Mouse (Mus musculus): Measurements from ENCODE around the gene Ccdc14. TPM values are rescaled to one million over a fixed set of nuclear protein-coding genes. Genes with fewer than 3 reads are reported as not detected.

Gene Ccdc14
- polyA plus RNA-seq, 1 experiment, result 3.0 TPM

GRCm38 (mm10) chr16:34658388-34658787 lies 32.0 kb upstream of the Ccdc14 start:
- H3K4me1 ChIP-seq (replicated peaks; ENCODE audit: control insufficient read depth, insufficient read depth, low read length), result no peaks in the 10 kb centered on the region
- H3K4me3 ChIP-seq (ENCODE audit: control insufficient read depth, insufficient read depth, low read length), result no peak overlapping the region
- no peaks in the 10 kb centered on the region; the same call in 1 of the 2 replicates for H3K27me3 ChIP-seq (ENCODE audit: control insufficient read depth, insufficient read depth, low read length)
- 56% methylated on average over 11 of the region's 11 CpGs for WGBS
- H3K27ac ChIP-seq (ENCODE audit: control insufficient read depth, insufficient read depth, low read length), result no peak overlapping the region
- H3K36me3 ChIP-seq (ENCODE audit: control insufficient read depth, insufficient read depth, low read length), result no peaks in the 10 kb centered on the region
- no peak for DNase-seq
- TF ChIP-seq POLR2A (IDR thresholded peaks at IDR 0.05; ENCODE audit: control insufficient read depth, extremely low read depth, insufficient read depth, low read length, poor library complexity) (no peak), CTCF (IDR thresholded peaks at IDR 0.05; ENCODE audit: borderline replicate concordance, control insufficient read depth, extremely low read depth, insufficient read depth, low read length, poor library complexity) (no peak)

- no peaks in the 10 kb centered on the region for H3K4me1 ChIP-seq (replicated peaks; ENCODE audit: control insufficient read depth, insufficient read depth, low read length)
- no peak for TF ChIP-seq POLR2A (IDR thresholded peaks at IDR 0.05; ENCODE audit: control insufficient read depth, extremely low read depth, insufficient read depth, low read length, poor library complexity)
- no peak for TF ChIP-seq CTCF (IDR thresholded peaks at IDR 0.05; ENCODE audit: borderline replicate concordance, control insufficient read depth, extremely low read depth, insufficient read depth, low read length, poor library complexity)
- H3K27me3 ChIP-seq (ENCODE audit: control insufficient read depth, insufficient read depth, low read length), result no peaks in the 10 kb centered on the region
- no peak overlapping the region for H3K4me3 ChIP-seq (ENCODE audit: control insufficient read depth, insufficient read depth, low read length)
- no peaks in the 10 kb centered on the region for H3K36me3 ChIP-seq (ENCODE audit: control insufficient read depth, insufficient read depth, low read length)
- H3K27ac ChIP-seq (ENCODE audit: control insufficient read depth, insufficient read depth, low read length), result no peak overlapping the region
- WGBS, result 93% methylated on average over 3 of the region's 3 CpGs
- no peak for DNase-seq
Observed at GRCm38 (mm10) chr16:34664553-34664952, 25.9 kb upstream of the Ccdc14 start.

GRCm38 (mm10) chr16:34667031-34667726 lies 23.2 kb upstream of the Ccdc14 start:
- peak; percentile 60 for DNase-seq
- Histone ChIP-seq H3K4me3 (ENCODE audit: control insufficient read depth, insufficient read depth, low read length) (no peak overlapping the region), H3K36me3 (ENCODE audit: control insufficient read depth, insufficient read depth, low read length) (no peaks in the 10 kb centered on the region), H3K27ac (ENCODE audit: control insufficient read depth, insufficient read depth, low read length) (no peak overlapping the region), H3K27me3 (ENCODE audit: control insufficient read depth, insufficient read depth, low read length) (no peaks in the 10 kb centered on the region), H3K4me1 (replicated peaks; ENCODE audit: control insufficient read depth, insufficient read depth, low read length) (no peaks in the 10 kb centered on the region)
- TF ChIP-seq CTCF (IDR thresholded peaks at IDR 0.05; ENCODE audit: borderline replicate concordance, control insufficient read depth, extremely low read depth, insufficient read depth, low read length, poor library complexity) (peak; percentile 91), POLR2A (IDR thresholded peaks at IDR 0.05; ENCODE audit: control insufficient read depth, extremely low read depth, insufficient read depth, low read length, poor library complexity) (no peak)
- WGBS, result 6% methylated on average over 20 of the region's 20 CpGs

GRCm38 (mm10) chr16:34668341-34668740 lies 22.1 kb upstream of the Ccdc14 start:
- no peak overlapping the region for H3K4me3 ChIP-seq (ENCODE audit: control insufficient read depth, insufficient read depth, low read length)
- TF ChIP-seq CTCF (IDR thresholded peaks at IDR 0.05; ENCODE audit: borderline replicate concordance, control insufficient read depth, extremely low read depth, insufficient read depth, low read length, poor library complexity) (no peak), POLR2A (IDR thresholded peaks at IDR 0.05; ENCODE audit: control insufficient read depth, extremely low read depth, insufficient read depth, low read length, poor library complexity) (no peak)
- DNase-seq, result no peak
- H3K27ac ChIP-seq (ENCODE audit: control insufficient read depth, insufficient read depth, low read length), result no peak overlapping the region
- H3K4me1 ChIP-seq (replicated peaks; ENCODE audit: control insufficient read depth, insufficient read depth, low read length), result no peaks in the 10 kb centered on the region
- H3K36me3 ChIP-seq (ENCODE audit: control insufficient read depth, insufficient read depth, low read length), result no peaks in the 10 kb centered on the region
- 92% methylated on average over 9 of the region's 9 CpGs for WGBS
- H3K27me3 ChIP-seq (ENCODE audit: control insufficient read depth, insufficient read depth, low read length), result no peaks in the 10 kb centered on the region

GRCm38 (mm10) chr16:34671966-34672365 lies 18.4 kb upstream of the Ccdc14 start:
- Histone ChIP-seq H3K4me3 (ENCODE audit: control insufficient read depth, insufficient read depth, low read length) (no peak overlapping the region), H3K27me3 (ENCODE audit: control insufficient read depth, insufficient read depth, low read length) (no peaks in the 10 kb centered on the region), H3K4me1 (replicated peaks; ENCODE audit: control insufficient read depth, insufficient read depth, low read length) (no peaks in the 10 kb centered on the region), H3K27ac (ENCODE audit: control insufficient read depth, insufficient read depth, low read length) (no peak overlapping the region), H3K36me3 (ENCODE audit: control insufficient read depth, insufficient read depth, low read length) (no peaks in the 10 kb centered on the region)
- DNase-seq, result no peak
- 91% methylated on average over 7 of the region's 7 CpGs for WGBS
- TF ChIP-seq POLR2A (IDR thresholded peaks at IDR 0.05; ENCODE audit: control insufficient read depth, extremely low read depth, insufficient read depth, low read length, poor library complexity), result no peak
- no peak for TF ChIP-seq CTCF (IDR thresholded peaks at IDR 0.05; ENCODE audit: borderline replicate concordance, control insufficient read depth, extremely low read depth, insufficient read depth, low read length, poor library complexity)

- no peak for DNase-seq
- Histone ChIP-seq H3K27ac (ENCODE audit: control insufficient read depth, insufficient read depth, low read length) (no peak overlapping the region), H3K27me3 (ENCODE audit: control insufficient read depth, insufficient read depth, low read length) (no peaks in the 10 kb centered on the region), H3K4me1 (replicated peaks; ENCODE audit: control insufficient read depth, insufficient read depth, low read length) (no peaks in the 10 kb centered on the region), H3K36me3 (ENCODE audit: control insufficient read depth, insufficient read depth, low read length) (no peaks in the 10 kb centered on the region), H3K4me3 (ENCODE audit: control insufficient read depth, insufficient read depth, low read length) (no peak overlapping the region)
- 34% methylated on average over 3 of the region's 3 CpGs for WGBS
- no peak for TF ChIP-seq CTCF (IDR thresholded peaks at IDR 0.05; ENCODE audit: borderline replicate concordance, control insufficient read depth, extremely low read depth, insufficient read depth, low read length, poor library complexity)
- TF ChIP-seq POLR2A (IDR thresholded peaks at IDR 0.05; ENCODE audit: control insufficient read depth, extremely low read depth, insufficient read depth, low read length, poor library complexity), result no peak
Observed at GRCm38 (mm10) chr16:34672822-34673221, 17.6 kb upstream of the Ccdc14 start.

Measured in thymus, adult 2 months (tissue).